Mouse (Mus musculus): ENCODE measurements around the gene Fads2. TPM values are rescaled to one million over a fixed set of nuclear protein-coding genes. Genes with fewer than 3 reads are reported as not detected.
A peak's percentile ranks its signal among the peaks of the same experiment; 100 is the strongest.

Fads2 gene
- total RNA-seq, 2 experiments from 2014 or later: 109 to 121 TPM

GRCm38 (mm10) chr19:10122021-10122631 is 20.6 kb upstream of the Fads2 start:
- DNase-seq (ENCODE audit: extremely low spot score in 1 of 2, low spot score in 2 of 2): no peak
- no peak for TF ChIP-seq CTCF (IDR thresholded peaks at IDR 0.05)
- intact Hi-C loops (cut with DNase I): no loop called here
- Histone ChIP-seq H3K27ac (no peak overlapping the region), H3K4me3 (no peak overlapping the region)

DNA sequence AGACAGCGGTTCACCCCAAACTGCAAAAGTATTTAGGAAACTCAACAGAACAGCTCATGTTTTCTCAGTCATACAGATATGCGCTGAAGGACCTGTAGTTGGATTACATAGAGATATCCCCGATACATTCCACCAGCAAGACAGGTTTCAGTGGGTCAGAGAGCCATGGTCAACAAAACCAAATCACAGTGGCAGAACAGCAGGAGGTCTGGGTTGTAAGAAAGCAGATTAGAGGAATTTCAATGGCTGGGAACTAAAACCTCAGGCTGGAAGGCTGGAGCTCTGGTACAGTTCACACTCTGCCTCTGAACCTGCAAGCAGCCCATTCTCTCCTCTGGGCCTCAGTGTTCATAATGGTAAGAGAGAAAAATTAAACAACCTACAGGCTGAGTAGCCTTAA is 15.1 kb upstream of the Fads2 start:
- no peak for TF ChIP-seq CTCF (IDR thresholded peaks at IDR 0.05)
- intact Hi-C loops (cut with DNase I): no loop called here
- no peak overlapping the region for H3K27ac ChIP-seq
- DNase-seq (ENCODE audit: extremely low spot score in 1 of 2, low spot score in 2 of 2): no peak
- no peak overlapping the region for H3K4me3 ChIP-seq

GRCm38 (mm10) chr19:10115373-10116158 is 14.0 kb upstream of the Fads2 start:
- TF ChIP-seq CTCF (IDR thresholded peaks at IDR 0.05): no peak
- no peak overlapping the region for H3K4me3 ChIP-seq
- intact Hi-C loops (cut with DNase I): no loop called here
- no peak overlapping the region for H3K27ac ChIP-seq
- DNase-seq (ENCODE audit: extremely low spot score in 1 of 2, low spot score in 2 of 2): no peak

DNA sequence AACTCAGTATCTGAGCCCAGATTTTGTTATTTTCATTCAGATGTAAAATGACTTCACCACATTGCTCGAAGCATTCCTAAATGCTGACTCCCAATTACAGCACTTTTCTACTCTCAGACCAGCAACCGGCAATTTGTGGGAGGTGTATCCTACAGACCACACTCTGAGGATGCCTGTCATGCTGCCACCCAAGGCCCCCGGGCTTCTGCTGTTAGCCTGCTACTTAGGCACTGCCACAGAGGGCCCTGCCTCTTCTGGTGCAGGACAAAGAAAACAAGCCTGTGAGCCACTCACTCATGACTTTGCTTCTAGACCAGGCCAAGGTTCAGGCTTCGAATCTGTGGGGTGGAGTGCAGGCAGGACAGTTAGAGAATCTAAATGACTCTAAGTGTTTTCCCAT is 11.4 kb upstream of the Fads2 start:
- Histone ChIP-seq H3K4me3 (no peak overlapping the region), H3K27ac (no peak overlapping the region)
- DNase-seq (ENCODE audit: extremely low spot score in 1 of 2, low spot score in 2 of 2): no peak
- intact Hi-C loops (cut with DNase I): no loop called here
- TF ChIP-seq CTCF (IDR thresholded peaks at IDR 0.05): no peak

DNA sequence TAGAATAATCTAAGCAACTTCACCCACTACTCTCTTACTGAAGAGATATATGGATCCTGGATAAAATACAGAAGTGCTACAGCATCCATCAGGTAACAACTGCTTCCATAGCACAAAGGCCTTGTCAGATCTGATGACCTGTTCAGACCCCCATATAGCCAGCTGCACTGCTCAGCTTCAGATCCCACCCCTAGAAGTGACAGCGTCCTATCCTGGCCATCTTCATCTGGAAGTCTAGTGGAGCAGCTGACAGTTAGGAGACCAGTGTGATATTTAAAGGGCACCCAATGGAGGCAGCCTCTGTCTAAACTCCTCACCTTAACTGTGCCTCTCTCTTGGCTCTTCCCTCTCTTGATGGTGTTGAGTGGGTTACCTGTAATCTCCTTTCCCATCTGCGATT is 7.1 kb upstream of the Fads2 start:
- Histone ChIP-seq H3K4me3 (no peak overlapping the region), H3K27ac (no peak overlapping the region)
- TF ChIP-seq CTCF (IDR thresholded peaks at IDR 0.05): no peak
- DNase-seq (ENCODE audit: extremely low spot score in 1 of 2, low spot score in 2 of 2): no peak
- intact Hi-C loops (cut with DNase I): no loop called here

- TF ChIP-seq CTCF (IDR thresholded peaks at IDR 0.05): no peak
- H3K27ac ChIP-seq: no peak overlapping the region
- intact Hi-C loops (cut with DNase I): no loop called here
- no peak for DNase-seq (ENCODE audit: extremely low spot score in 1 of 2, low spot score in 2 of 2)
- no peak overlapping the region for H3K4me3 ChIP-seq
Observed at GRCm38 (mm10) chr19:10108129-10108528, 6.6 kb upstream of the Fads2 start.

DNA sequence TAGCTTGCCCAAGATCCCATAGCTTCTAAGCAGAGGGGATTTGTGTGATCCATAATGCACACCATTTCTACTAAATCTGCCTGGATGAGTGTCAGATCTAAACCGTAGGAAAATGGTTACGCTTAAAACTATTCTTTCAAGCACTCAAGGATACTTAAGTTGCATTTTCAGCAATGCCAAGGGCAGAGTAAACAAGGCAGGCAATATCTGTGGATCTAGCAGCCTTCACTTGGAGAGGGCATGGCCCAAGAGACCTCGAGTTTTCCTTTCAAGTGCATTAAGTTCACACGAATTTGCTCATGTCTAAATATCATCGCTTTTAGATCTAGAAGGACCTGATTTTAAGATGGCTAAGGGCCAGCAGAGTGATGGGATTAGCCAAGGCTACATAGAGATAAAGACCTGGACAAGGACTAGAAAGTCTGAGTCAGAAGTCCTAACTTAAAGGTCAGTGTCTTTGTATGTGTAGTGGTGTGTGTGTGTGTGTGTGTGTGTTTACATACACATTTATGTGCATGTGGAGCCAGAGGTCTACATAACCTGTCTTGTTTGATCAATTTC is 5.6 kb upstream of the Fads2 start:
- intact Hi-C loops (cut with DNase I): no loop called here
- no peak overlapping the region for H3K4me3 ChIP-seq
- H3K27ac ChIP-seq: no peak overlapping the region
- no peak for TF ChIP-seq CTCF (IDR thresholded peaks at IDR 0.05)
- no peak for DNase-seq (ENCODE audit: extremely low spot score in 1 of 2, low spot score in 2 of 2)

GRCm38 (mm10) chr19:10106634-10107033 is 5.1 kb upstream of the Fads2 start:
- TF ChIP-seq CTCF (IDR thresholded peaks at IDR 0.05): no peak
- H3K27ac ChIP-seq: no peak overlapping the region
- no peak for DNase-seq (ENCODE audit: extremely low spot score in 1 of 2, low spot score in 2 of 2)
- no peak overlapping the region for H3K4me3 ChIP-seq
- intact Hi-C loops (cut with DNase I): no loop called here

GRCm38 (mm10) chr19:10105034-10105493 is 3.5 kb upstream of the Fads2 start:
- Histone ChIP-seq H3K27ac (no peak overlapping the region), H3K4me3 (no peak overlapping the region)
- intact Hi-C loops (cut with DNase I): no loop called here
- TF ChIP-seq CTCF (IDR thresholded peaks at IDR 0.05): no peak
- DNase-seq (ENCODE audit: extremely low spot score in 1 of 2, low spot score in 2 of 2): no peak

DNA sequence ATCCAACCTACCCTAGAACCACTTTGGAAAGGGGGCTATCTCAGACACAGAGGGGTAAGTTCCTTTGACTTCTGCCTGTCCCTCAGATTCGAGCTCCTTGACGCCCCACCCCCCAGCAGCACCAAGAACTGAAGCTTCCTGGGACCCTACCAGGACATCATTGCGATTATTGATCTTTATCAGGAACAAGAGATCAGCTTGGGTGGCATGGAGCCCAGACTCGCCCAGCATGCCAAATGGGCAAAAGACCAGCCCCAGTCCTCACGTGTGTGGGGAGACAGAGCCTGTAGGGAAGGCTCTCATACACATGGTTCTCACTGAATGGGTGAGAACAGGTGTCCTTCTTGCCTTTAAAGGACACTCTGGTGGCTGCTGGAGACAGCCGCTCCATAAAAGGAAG is 2.7 kb upstream of the Fads2 start:
- no peak for DNase-seq (ENCODE audit: extremely low spot score in 1 of 2, low spot score in 2 of 2)
- no peak overlapping the region for H3K4me3 ChIP-seq
- no peak for TF ChIP-seq CTCF (IDR thresholded peaks at IDR 0.05)
- H3K27ac ChIP-seq: no peak overlapping the region
- intact Hi-C loops (cut with DNase I): no loop called here

DNA sequence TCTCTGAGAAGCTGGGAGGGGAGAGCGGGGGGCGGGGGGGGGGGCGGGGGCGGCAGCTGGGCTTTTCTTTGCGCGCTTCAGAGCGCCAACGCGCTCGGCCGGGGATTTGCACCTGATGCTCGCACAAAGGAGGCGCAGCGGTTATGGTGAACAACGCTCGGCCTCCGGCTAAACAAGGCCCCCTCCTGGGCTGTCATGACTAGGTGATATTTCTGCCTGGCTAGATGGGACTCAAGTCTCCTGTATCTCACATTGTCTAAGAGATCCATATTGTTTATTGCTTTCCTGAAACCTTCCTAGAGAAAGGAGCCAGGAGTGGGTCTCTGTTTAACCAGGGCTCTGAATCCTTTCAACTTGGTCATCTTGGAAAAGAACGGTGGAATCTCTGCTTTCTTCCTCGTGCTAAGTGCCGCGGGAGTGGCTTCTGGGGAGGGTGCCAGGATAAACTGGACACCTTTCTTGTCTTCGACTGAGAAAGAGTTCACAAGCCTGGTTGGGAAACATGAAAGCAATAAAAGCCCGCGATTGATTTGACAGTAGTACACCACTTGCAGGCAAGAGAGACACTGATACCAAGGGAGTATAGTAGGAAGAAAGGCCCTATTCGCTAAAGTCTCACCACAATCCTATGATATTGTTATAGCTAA is 631 bp upstream of the Fads2 start:
- DNase-seq (ENCODE audit: extremely low spot score in 1 of 2, low spot score in 2 of 2): no peak
- no peak for TF ChIP-seq CTCF (IDR thresholded peaks at IDR 0.05)
- intact Hi-C loops (cut with DNase I): no loop called here

DNA sequence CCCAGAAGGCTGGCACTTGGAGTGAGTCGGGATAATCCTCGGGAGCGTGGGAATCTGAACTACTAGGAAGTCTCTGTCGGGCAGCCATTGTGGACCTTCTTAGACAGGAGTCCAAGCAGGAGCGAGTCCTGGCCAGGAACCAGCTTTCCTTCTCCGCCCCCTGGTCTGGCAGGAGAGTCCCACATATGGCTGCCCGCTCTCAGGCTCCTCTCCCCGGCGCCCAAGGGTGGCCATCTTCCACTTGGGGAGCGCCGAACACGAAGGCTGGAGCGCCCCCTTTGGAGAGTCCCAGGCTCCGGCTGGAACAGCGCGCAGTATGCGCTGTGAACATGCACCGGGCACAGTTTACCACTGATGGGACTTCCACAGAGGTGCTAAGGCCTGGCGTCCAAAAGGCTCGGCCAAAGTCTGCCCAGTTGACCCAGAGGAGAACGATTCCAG is 895 bp downstream of the Fads2 start:
- Histone ChIP-seq H3K4me3 (peak overlapping the region; percentile 68), H3K27ac (peak overlapping the region; percentile 76)
- peak; percentile 71 to 74 for DNase-seq (ENCODE audit: extremely low spot score in 1 of 2, low spot score in 2 of 2)
- intact Hi-C loops (cut with DNase I): loop anchor here (1.0 to 2.0 kb wide), 3 partner anchors 30 to 88 kb away; partner anchors contain the start of gene Fads1
- peak; percentile 63 for TF ChIP-seq CTCF (IDR thresholded peaks at IDR 0.05)

More for the DNA sequence above, 631 bp upstream of the Fads2 start:
- Histone ChIP-seq H3K4me3 (peak overlapping the region; percentile 68), H3K27ac (peak overlapping the region; percentile 75)
